Comparison of ENCODE assay signal across 14 mouse cellular contexts in the genomic region with DNA sequence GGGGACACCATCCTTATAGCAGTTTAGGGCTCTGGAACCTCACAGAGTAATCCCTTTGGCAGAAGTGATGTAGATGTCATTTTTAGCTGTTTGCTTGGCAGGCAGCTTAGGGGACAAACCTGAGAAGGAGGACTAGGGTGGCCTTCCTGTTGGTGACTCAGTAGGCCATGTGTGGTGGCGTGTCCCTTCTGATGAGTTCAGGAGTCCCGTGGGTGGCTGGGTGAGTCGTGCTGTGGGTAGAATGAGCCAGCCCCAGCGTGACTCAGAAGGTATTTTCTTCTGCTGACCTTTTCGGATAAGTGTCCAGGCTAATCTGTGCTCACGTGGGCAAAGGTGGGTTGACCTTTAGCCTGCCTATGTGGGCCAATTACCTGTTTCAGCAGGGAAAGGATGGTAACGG. TPM values are rescaled to one million over a fixed set of nuclear protein-coding genes. Genes with fewer than 3 reads are reported as not detected.
DNase-seq lines count a peak whose midpoint lies in the region; ATAC-seq and TF ChIP-seq lines count a peak whose summit lies in the region.
"Had no signal": no experiment of that assay in that cellular context is flagged by ENCODE, and none has a peak within 500 bp of the region (broad histone marks: within the 10 kb centered on the region; RNA-seq: fewer than 3 reads in every experiment).

No protein-coding gene starts in this region.

- TF ChIP-seq CTCF in hindbrain, postnatal 0 days (IDR thresholded peaks at IDR 0.05; ENCODE audit: low read depth) = no peak
- no peak for TF ChIP-seq CTCF in G1E (IDR thresholded peaks at IDR 0.05; ENCODE audit: low read depth, low read length)

- no peak overlapping the region for H3K27ac ChIP-seq in hindbrain, embryonic 10.5 days
- no peak overlapping the region for H3K27ac ChIP-seq in hindbrain, postnatal 0 days
- H3K27ac ChIP-seq in liver, embryonic 12.5 days = no peak overlapping the region
- H3K27ac ChIP-seq: hindbrain, embryonic 14.5 days; limb, embryonic 15.5 days; stomach, embryonic 15.5 days had no signal

- ATAC-seq in hindbrain, postnatal 0 days = no peak
- no peak for ATAC-seq in G1E (ENCODE audit: extremely low read depth, insufficient number of reproducible peaks, low FRiP score, poor library complexity, severe bottlenecking)
- ATAC-seq in liver, embryonic 12.5 days = no peak

- no peaks in the 10 kb centered on the region for H3K27me3 ChIP-seq in hindbrain, embryonic 10.5 days (ENCODE audit: insufficient read depth, poor library complexity, severe bottlenecking)
- H3K27me3 ChIP-seq in hindbrain, postnatal 0 days (ENCODE audit: insufficient read depth, low read length) = no peaks in the 10 kb centered on the region
- H3K27me3 ChIP-seq in G1E (ENCODE audit: insufficient read depth, low read length) = no peaks in the 10 kb centered on the region
- no peaks in the 10 kb centered on the region for H3K27me3 ChIP-seq in liver, embryonic 12.5 days (replicated peaks)
- H3K27me3 ChIP-seq: limb, embryonic 15.5 days; stomach, embryonic 15.5 days had no signal

- peak overlapping the region; percentile 7; the same call in 1 of the 2 replicates for H3K4me3 ChIP-seq in hindbrain, embryonic 10.5 days
- H3K4me3 ChIP-seq in hindbrain, postnatal 0 days (ENCODE audit: low read length) = no peak overlapping the region
- H3K4me3 ChIP-seq in G1E (ENCODE audit: low read depth, low read length) = peak overlapping the region; percentile 8; the same call in 1 of the 2 replicates
- H3K4me3 ChIP-seq in liver, embryonic 12.5 days = no peak overlapping the region
- H3K4me3 ChIP-seq: erythroblast, embryonic 14.5 days; limb, embryonic 15.5 days had no signal

- H3K4me2 ChIP-seq in hindbrain, postnatal 0 days (ENCODE audit: low read depth, low read length) = no peak overlapping the region
- no peak overlapping the region for H3K4me2 ChIP-seq in liver, embryonic 12.5 days
- H3K4me2 ChIP-seq: hindbrain, embryonic 14.5 days; stomach, embryonic 15.5 days had no signal

- peaks cover 63% of the 10 kb centered on the region for H3K4me1 ChIP-seq in hindbrain, embryonic 10.5 days (replicated peaks)
- H3K4me1 ChIP-seq in hindbrain, postnatal 0 days (ENCODE audit: insufficient read depth, low read length) = peaks cover 28% of the 10 kb centered on the region
- peaks cover 82% of the 10 kb centered on the region for H3K4me1 ChIP-seq in G1E (ENCODE audit: insufficient read depth, low read depth, low read length)
- peaks cover 83% of the 10 kb centered on the region for H3K4me1 ChIP-seq in liver, embryonic 12.5 days

- DNase-seq in adrenal gland, adult (ENCODE audit: inconsistent age in 2 of 2, low spot score in 1 of 2) = peak; percentile 88 to 91
- DNase-seq in adrenal gland, postnatal 4 days (ENCODE audit: low spot score in 2 of 2) = no peak
- DNase-seq in hindbrain, embryonic 10.5 days (ENCODE audit: low spot score) = no peak
- no peak for DNase-seq in hindbrain, postnatal 0 days (ENCODE audit: low spot score)
- no peak for DNase-seq in G1E (ENCODE audit: low spot score)
- DNase-seq in layer of hippocampus, postnatal 14 days (ENCODE audit: low spot score in 2 of 2) = no peak
- no peak for DNase-seq in urinary bladder, postnatal 10 days (ENCODE audit: low spot score)
- DNase-seq: B cell, adult 2 months; cerebellum, adult 8-10 months had no signal

- H3K9me3 ChIP-seq in hindbrain, embryonic 10.5 days = no peaks in the 10 kb centered on the region
- H3K9me3 ChIP-seq in hindbrain, postnatal 0 days (ENCODE audit: low read length) = no peaks in the 10 kb centered on the region
- no peaks in the 10 kb centered on the region for H3K9me3 ChIP-seq in G1E (replicated peaks)
- H3K9me3 ChIP-seq in liver, embryonic 12.5 days (replicated peaks) = no peaks in the 10 kb centered on the region
- H3K9me3 ChIP-seq: limb, embryonic 15.5 days; stomach, embryonic 15.5 days had no signal

- no peak overlapping the region for H3K9ac ChIP-seq in hindbrain, postnatal 0 days (replicated peaks; ENCODE audit: low read length)
- peak overlapping the region; percentile 25; the same call in 1 of the 2 replicates for H3K9ac ChIP-seq in liver, embryonic 12.5 days
- H3K9ac ChIP-seq: hindbrain, embryonic 14.5 days; limb, embryonic 15.5 days; stomach, embryonic 15.5 days had no signal

- peaks cover 13% of the 10 kb centered on the region; the same call in 1 of the 2 replicates for H3K36me3 ChIP-seq in hindbrain, embryonic 10.5 days
- H3K36me3 ChIP-seq in hindbrain, postnatal 0 days (ENCODE audit: insufficient read depth, low read length) = no peaks in the 10 kb centered on the region
- H3K36me3 ChIP-seq in G1E (replicated peaks) = peaks cover 73% of the 10 kb centered on the region
- peaks cover 13% of the 10 kb centered on the region; the same call in 1 of the 2 replicates for H3K36me3 ChIP-seq in liver, embryonic 12.5 days
- H3K36me3 ChIP-seq: limb, embryonic 15.5 days; stomach, embryonic 15.5 days had no signal

- WGBS in hindbrain, embryonic 10.5 days = 85% methylated on average over 7 of the region's 7 CpGs
- WGBS in hindbrain, postnatal 0 days = 88% methylated on average over 7 of the region's 7 CpGs
- WGBS in liver, embryonic 12.5 days (ENCODE audit: insufficient replicate concordance) = 66% methylated on average over 7 of the region's 7 CpGs

RNA-seq across cellular contexts. Expression of a gene that starts 3.6 kb away (rescaled TPM):
- 10 to 100 TPM; 81.2 to 83.2 TPM for total RNA-seq in adrenal gland, postnatal 4 days (2021)
- polyA plus RNA-seq in hindbrain, embryonic 10.5 days (2016; fragmentation: Nextera tagmentation; extraction: Ambion mirVana) = 20.3 and 22.8 TPM in 2 replicates
- 27.2 and 27.7 TPM in 2 replicates for total RNA-seq in hindbrain, postnatal 0 days (2014; rRNA removed)
- 10.3 and 12.6 TPM in 2 replicates for polyA plus RNA-seq in hindbrain, postnatal 0 days (2015; fragmentation: Nextera tagmentation; extraction: Ambion mirVana)
- total RNA-seq in G1E (2014; fragmentation: Nextera tagmentation) (95.3 and 105 TPM in 2 replicates), G1E (2017) (8.7 and 9.0 TPM in 2 replicates)
- polyA plus RNA-seq in G1E (2012) = 118 and 121 TPM in 2 replicates
- 15.7 TPM in 2 replicates for polyA plus RNA-seq in liver, embryonic 12.5 days (2016; fragmentation: Nextera tagmentation; extraction: Ambion mirVana)
- total RNA-seq in layer of hippocampus, postnatal 14 days (2021) = 10 to 100 TPM; 60.6 to 62.2 TPM

RNA-seq across cellular contexts. Expression of a gene that starts 16.6 kb away (rescaled TPM):
- total RNA-seq in adrenal gland, postnatal 4 days (2021) = 100 to 1,000 TPM in 1 of 2 experiments, 10 to 100 TPM in 1; 98.9 to 114 TPM
- 59.9 and 65.8 TPM in 2 replicates for polyA plus RNA-seq in hindbrain, embryonic 10.5 days (2016; fragmentation: Nextera tagmentation; extraction: Ambion mirVana)
- total RNA-seq in hindbrain, postnatal 0 days (2014; rRNA removed) = 195 and 201 TPM in 2 replicates
- 99.2 and 99.7 TPM in 2 replicates for polyA plus RNA-seq in hindbrain, postnatal 0 days (2015; fragmentation: Nextera tagmentation; extraction: Ambion mirVana)
- 121 and 133 TPM in 2 replicates for total RNA-seq in G1E (2014; fragmentation: Nextera tagmentation)
- total RNA-seq in G1E (2017) = 72.3 and 88.3 TPM in 2 replicates
- 37.4 and 39.4 TPM in 2 replicates for polyA plus RNA-seq in G1E (2012)
- 36.5 and 38.2 TPM in 2 replicates for polyA plus RNA-seq in liver, embryonic 12.5 days (2016; fragmentation: Nextera tagmentation; extraction: Ambion mirVana)
- total RNA-seq in layer of hippocampus, postnatal 14 days (2021) = 100 to 1,000 TPM; 137 to 144 TPM

RNA-seq across cellular contexts. Expression of a gene that starts 39.3 kb away (rescaled TPM):
- total RNA-seq in adrenal gland, postnatal 4 days (2021) = 10 to 100 TPM; 79.5 to 79.9 TPM
- polyA plus RNA-seq in hindbrain, embryonic 10.5 days (2016; fragmentation: Nextera tagmentation; extraction: Ambion mirVana) = 109 and 119 TPM in 2 replicates
- total RNA-seq in hindbrain, postnatal 0 days (2014; rRNA removed) = 14.2 and 22.0 TPM in 2 replicates
- 48.7 and 53.2 TPM in 2 replicates for polyA plus RNA-seq in hindbrain, postnatal 0 days (2015; fragmentation: Nextera tagmentation; extraction: Ambion mirVana)
- total RNA-seq in G1E (2014; fragmentation: Nextera tagmentation) = 142 and 172 TPM in 2 replicates
- total RNA-seq in G1E (2017) = 8.7 and 9.9 TPM in 2 replicates
- polyA plus RNA-seq in G1E (2012) = 652 and 920 TPM in 2 replicates
- 53.5 and 54.1 TPM in 2 replicates for polyA plus RNA-seq in liver, embryonic 12.5 days (2016; fragmentation: Nextera tagmentation; extraction: Ambion mirVana)
- 10 to 100 TPM; 41.0 to 45.9 TPM for total RNA-seq in layer of hippocampus, postnatal 14 days (2021)

RNA-seq across cellular contexts. Expression of a gene that starts 39.8 kb away (rescaled TPM):
- total RNA-seq in adrenal gland, postnatal 4 days (2021) = 100 to 1,000 TPM in 1 of 2 experiments, 10 to 100 TPM in 1; 93.7 to 105 TPM
- polyA plus RNA-seq in hindbrain, embryonic 10.5 days (2016; fragmentation: Nextera tagmentation; extraction: Ambion mirVana) = 189 and 192 TPM in 2 replicates
- 74.4 and 82.3 TPM in 2 replicates for total RNA-seq in hindbrain, postnatal 0 days (2014; rRNA removed)
- 99.4 and 103 TPM in 2 replicates for polyA plus RNA-seq in hindbrain, postnatal 0 days (2015; fragmentation: Nextera tagmentation; extraction: Ambion mirVana)
- 122 and 192 TPM in 2 replicates for total RNA-seq in G1E (2014; fragmentation: Nextera tagmentation)
- 58.1 and 68.0 TPM in 2 replicates for total RNA-seq in G1E (2017)
- 285 and 325 TPM in 2 replicates for polyA plus RNA-seq in G1E (2012)
- 134 and 137 TPM in 2 replicates for polyA plus RNA-seq in liver, embryonic 12.5 days (2016; fragmentation: Nextera tagmentation; extraction: Ambion mirVana)
- total RNA-seq in layer of hippocampus, postnatal 14 days (2021) = 10 to 100 TPM; 57.1 to 57.8 TPM

RNA-seq across cellular contexts. Expression of a gene that starts 46.4 kb away (rescaled TPM):
- total RNA-seq in adrenal gland, postnatal 4 days (2021) = 1 to 10 TPM in 1 of 2 experiments, under 1 TPM in 1; 0.79 to 1.1 TPM
- polyA plus RNA-seq in hindbrain, embryonic 10.5 days (2016; fragmentation: Nextera tagmentation; extraction: Ambion mirVana) = 0.12 and 0.16 TPM in 2 replicates
- 0.47 and 2.6 TPM in 2 replicates for total RNA-seq in hindbrain, postnatal 0 days (2014; rRNA removed)
- polyA plus RNA-seq in hindbrain, postnatal 0 days (2015; fragmentation: Nextera tagmentation; extraction: Ambion mirVana) = 0.24 TPM in 1 of 2 replicates, not detected in the other
- 1.7 and 1.8 TPM in 2 replicates for total RNA-seq in G1E (2014; fragmentation: Nextera tagmentation)
- 0.17 and 0.27 TPM in 2 replicates for total RNA-seq in G1E (2017)
- 1.6 and 1.8 TPM in 2 replicates for polyA plus RNA-seq in G1E (2012)
- 0.07 TPM in 1 of 2 replicates, not detected in the other for polyA plus RNA-seq in liver, embryonic 12.5 days (2016; fragmentation: Nextera tagmentation; extraction: Ambion mirVana)
- 1 to 10 TPM; 2.4 to 2.9 TPM for total RNA-seq in layer of hippocampus, postnatal 14 days (2021)
- polyA plus RNA-seq: hindbrain, embryonic 14.5 days; limb, embryonic 15.5 days; stomach, embryonic 15.5 days had no signal

Comparison
In these comparisons a context has a peak if more than half of its experiments do, and no peak if none do; other contexts are left out.
1. DNase-seq: peak in adrenal gland, adult (2 of 2); none in adrenal gland, postnatal 4 days (0 of 2), hindbrain, embryonic 10.5 days (single experiment), hindbrain, postnatal 0 days (single experiment), G1E (single experiment), layer of hippocampus, postnatal 14 days (0 of 2) and urinary bladder, postnatal 10 days (single experiment).
2. H3K4me3 ChIP-seq: peak in hindbrain, embryonic 10.5 days (single experiment) and G1E (single experiment); none in hindbrain, postnatal 0 days (single experiment) and liver, embryonic 12.5 days (single experiment).